Mouse (Mus musculus): ENCODE measurements at regions not wholly inside any gene's neighbourhood (a gene's known extent, or its start where the extent isn't known, plus 50 kb on each side); places are given as distances from the start of the nearest gene placed in this dataset.

DNA sequence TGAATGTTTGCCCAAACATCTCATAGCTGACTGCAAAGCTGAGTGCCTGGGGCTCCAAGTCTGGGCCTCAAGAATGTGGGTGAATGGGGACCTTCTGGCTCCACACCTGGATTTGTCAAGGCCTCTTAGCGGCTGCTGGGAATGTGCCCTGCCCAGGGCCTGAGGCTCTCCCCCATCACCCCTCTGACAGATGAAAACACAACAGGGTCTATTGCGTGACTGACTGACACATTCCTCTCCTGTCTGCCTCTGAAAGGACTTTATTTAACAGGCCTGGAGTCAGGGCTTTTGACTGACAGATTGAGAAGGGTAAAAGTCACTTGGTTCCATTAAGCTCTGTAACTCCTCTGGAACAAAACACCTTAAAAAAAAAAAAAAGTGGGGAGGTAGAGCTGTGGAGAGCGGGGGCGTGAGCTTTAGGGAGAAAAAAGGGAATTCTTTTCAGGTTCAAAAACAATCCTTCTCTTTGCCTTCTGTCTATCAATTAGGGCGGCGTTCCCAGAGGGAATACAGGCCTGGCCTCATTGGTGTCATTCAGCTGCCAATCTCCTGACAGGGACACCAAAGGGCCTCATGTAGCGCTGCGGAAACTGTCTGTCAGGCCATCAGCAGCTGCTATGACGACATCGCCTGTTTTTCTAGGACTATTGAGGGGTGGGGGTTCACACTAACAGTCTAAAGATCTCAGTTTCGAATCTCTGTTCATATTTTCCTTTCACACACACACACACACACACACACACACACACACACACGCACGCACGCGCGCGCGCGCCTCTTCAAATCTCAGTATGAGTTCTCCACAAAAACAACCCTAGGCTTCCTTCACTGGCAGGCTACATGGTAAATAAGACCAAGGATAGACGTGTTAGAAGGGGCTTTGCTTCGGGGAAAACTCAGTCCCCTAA lies 355.4 kb upstream of the Nfe2l3 start:
- TF ChIP-seq POLR2A (IDR thresholded peaks at IDR 0.05; ENCODE audit: low read depth, low read length) (no peak), CTCF (conservative IDR thresholded peaks at IDR 0.05; ENCODE audit: insufficient read depth, insufficient read length, low read depth, low read length) (no peak)

All from kidney, adult 2 months (tissue).